Mouse (Mus musculus): ENCODE data around the gene Speer4c.
"Not testable (repeated sequence)": the region's sequence is repeated elsewhere in the genome, so short reads cannot be mapped to it uniquely, and the experiment has no call there.

- TF ChIP-seq POLR2A, CTCF (IDR thresholded peaks at IDR 0.05; ENCODE audit: extremely low read depth, insufficient read depth, low read length): not testable (repeated sequence)
These were observed 33.8 kb downstream of the Speer4c start for GRCm38 (mm10) chr5:15679980-15680949.
